Mouse (Mus musculus) ovary, postnatal 36 days (tissue): Measurements from ENCODE around the gene AI182371.

ENCODE experiments used
- DNase-seq: peaks from one replicate; pipeline ENCODE4 v3.0.0; 2022; ENCODE audit warnings: low spot score, mixed read lengths

Gene AI182371

GRCm38 (mm10) chr2:35101443-35101842, at the start of gene AI182371:
TSS of gene AI182371 (minus strand) at chr2:35101543.
- DNase-seq: no peak

DNA sequence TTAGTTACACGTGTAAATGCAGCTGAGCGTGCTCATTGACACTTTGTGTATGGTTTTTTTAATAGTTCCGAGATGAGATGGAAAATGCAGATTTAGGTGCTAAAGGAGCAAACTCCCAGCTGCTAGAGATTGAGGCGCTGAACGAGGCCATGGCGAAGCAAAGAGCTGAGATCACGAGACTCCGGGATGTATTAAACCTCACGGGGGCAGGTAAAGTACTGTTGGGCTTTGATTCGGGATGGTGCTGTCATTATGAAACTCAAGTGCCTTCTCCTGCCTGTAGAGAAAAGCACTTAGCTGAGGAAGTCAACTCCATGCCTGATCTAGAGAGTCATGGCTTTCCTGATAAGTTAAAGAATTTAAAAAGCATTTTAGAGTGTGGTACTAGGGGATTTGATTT, 47.5 kb upstream of the AI182371 start:
- DNase-seq: no peak

DNA sequence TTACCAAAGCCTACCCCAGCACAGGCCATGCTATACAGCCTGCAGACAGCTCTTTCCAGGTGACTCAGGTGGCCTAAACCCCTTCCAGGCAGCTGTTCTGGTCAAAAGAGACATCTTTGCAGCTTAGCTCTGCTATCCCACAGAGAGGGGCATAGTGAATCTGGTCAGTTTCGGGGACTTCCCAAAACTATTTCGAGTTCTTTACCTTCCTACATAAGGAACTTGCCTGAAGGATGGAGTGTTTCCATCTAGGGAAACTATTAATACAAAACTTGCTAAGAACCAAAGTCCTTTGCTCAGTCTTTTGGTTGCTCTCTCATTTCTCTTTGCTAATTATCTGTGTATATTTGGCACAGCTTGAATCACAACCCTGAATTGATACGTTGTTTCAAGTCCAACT, 40.3 kb upstream of the AI182371 start:
- DNase-seq: no peak

DNA sequence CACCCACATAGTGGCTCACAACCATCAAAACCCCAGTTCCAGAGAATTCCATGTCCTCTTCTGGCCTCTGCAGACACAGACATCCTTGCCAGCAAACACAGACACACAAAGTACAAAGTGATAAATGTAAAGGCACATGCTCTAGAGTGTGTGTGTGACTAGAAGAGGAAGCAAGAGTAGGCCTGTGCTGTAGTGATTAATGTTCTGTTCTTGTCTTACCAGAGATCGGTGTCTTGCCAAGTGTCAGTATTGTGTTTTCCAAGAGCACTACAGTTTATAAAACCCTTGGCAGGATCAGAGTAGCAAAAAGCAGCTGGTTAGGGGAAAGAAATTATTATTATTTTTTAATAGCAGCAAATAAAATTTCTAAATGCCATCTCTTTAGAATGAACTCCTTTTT, 37.2 kb upstream of the AI182371 start:
- DNase-seq: no peak

GRCm38 (mm10) chr2:35133891-35134290, 32.5 kb upstream of the AI182371 start:
- no peak for DNase-seq

GRCm38 (mm10) chr2:35132662-35133055, 31.3 kb upstream of the AI182371 start:
- DNase-seq: no peak

DNA sequence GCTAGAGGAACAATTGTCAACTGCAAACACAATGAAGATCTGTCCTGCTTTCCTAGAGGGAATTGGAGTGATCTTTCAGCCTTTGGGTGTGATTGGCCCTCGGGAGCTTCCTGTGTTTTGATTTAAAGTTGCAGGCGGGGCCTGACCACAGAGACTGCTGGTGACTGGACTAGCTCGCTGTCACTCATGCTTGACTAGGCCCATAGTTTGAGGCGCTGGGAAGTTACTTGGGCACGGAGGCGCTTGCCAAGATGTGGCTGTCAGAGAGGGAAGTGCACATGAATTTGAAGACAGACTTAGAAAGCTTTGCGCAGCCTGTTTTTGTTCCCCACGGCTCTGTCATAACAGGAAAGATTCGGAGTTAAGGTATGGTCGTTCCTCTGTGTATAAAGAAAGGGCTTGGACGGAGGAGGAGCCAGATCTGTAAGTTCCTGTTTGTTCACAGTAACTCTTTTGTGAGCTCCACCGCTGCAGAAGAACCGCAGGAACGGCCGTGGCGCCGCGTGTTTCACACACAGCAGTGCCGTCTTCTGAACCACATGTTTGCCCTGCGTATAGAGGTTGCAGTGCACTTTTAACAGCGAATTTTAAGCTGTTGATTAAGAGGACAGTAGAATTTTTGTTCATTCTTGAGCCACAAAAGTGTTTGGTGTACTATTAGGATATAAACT, 30.8 kb upstream of the AI182371 start:
- peak; percentile 92 for DNase-seq

GRCm38 (mm10) chr2:35131491-35131890, 30.1 kb upstream of the AI182371 start:
- no peak for DNase-seq

GRCm38 (mm10) chr2:35124716-35125115, 23.4 kb upstream of the AI182371 start:
- no peak for DNase-seq

- DNase-seq: no peak
Observed at GRCm38 (mm10) chr2:35110521-35110920, 9.2 kb upstream of the AI182371 start.

DNA sequence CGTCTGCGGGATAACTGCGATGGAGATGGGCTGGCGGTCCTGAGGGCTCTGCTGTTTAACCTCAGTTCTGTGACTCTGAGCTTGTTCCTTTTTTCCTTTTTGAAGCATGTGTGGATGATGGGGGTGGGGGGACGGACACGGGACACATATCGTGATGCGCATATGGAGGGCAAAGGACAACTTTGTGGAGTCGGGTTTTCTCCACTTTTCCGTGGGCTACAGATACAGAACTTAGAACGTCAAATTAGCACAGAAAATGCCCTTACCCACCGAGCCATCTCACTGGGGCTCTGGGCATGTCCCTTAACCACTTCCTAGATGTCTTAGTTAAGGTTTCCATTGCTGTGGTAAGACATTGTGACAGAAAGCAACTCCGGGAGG, 8.6 kb upstream of the AI182371 start:
- no peak for DNase-seq

GRCm38 (mm10) chr2:35109141-35109923, 8.0 kb upstream of the AI182371 start, which contains the start of gene Cntrl:
TSS of gene Cntrl (plus strand) at chr2:35109492.
- peak; percentile 96 for DNase-seq

DNA sequence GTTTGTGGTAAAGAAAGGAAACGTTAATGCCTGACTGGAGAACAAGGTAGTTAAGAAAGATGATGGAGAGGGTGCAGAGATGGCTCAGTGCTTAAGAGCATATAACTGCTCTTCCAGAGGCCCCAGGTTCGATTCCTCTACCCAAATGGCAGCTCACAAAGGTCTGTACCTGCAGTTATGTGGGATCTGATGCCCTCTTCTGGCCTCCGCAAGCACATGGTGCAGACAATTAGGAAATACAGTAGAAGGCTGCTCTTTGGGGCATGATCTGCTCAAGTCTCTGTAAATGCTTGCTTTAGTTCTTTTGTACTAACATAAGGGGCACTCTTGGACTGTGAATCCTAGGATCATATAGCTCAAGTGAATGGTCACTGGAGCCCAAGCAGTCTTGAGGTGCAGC, 7.4 kb upstream of the AI182371 start:
- DNase-seq: peak; percentile 18

DNA sequence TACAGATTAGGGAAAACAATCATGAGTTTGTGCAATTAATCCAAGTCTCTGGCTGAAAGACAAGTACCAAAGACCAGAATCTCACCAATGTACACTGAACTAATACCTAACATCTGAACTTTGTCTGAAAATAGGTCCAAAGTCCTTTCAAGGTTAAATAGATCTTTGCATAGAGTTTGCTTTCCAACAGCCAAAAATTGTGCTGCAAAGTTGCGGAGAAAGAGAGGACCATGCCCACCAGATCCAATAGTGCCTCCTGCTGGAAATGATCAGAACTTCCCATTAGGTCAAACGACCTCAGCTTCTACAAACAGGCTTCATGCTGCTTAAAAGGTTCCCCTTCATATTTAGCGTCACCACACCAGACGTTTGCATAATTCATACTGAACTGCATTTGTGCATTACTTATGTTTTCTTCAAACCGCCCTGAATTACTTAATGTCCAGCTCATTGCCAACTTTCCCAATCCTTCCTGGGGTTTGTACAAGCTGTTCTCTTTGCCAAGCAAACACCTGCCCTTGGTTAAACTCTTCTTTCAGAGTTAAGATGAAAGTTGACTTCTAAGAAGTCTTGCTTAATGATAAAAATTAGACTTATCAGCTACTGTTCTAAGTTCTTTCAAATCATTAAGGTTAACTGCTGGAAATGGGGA, 6.8 kb upstream of the AI182371 start:
- DNase-seq: no peak

DNA sequence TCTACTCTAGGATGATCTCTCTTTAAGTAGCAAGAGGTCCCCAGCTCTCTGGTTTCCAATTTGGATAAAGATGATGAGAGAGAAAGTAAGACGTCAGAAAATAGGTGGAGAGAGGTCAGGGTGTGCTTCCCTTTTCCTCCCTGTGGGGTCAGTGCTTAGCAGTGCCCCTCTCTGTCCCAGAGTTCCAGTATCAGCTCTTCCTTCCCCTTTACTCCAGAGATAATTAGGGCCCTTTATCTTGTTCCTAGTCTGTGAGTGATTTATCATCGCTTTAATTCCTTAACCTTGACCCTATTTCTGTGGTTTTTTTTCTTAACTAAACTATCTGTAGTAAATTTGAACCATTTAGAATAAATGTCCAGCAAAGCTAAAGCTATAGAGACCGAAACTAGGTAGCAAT, 3.5 kb upstream of the AI182371 start:
- no peak for DNase-seq

- DNase-seq: no peak
Observed at GRCm38 (mm10) chr2:35103558-35103957, 2.2 kb upstream of the AI182371 start.

DNA sequence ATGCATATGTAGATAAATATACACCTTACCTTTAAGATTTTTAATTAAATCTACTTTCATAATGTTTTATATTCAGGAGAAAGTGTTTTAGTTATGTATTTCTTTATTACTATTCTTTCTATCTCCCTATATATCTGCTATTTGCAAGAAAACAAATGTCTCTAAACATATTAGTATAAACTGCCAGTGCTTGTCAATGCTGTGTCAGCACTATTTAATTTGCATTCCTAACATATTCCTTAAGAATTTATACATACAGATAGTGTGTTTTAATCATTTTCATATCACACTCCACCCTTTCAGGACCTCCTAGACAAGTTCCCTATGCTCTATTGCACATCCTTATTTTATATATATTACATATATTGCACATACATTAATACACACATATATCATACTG, 1.4 kb upstream of the AI182371 start:
- no peak for DNase-seq

DNA sequence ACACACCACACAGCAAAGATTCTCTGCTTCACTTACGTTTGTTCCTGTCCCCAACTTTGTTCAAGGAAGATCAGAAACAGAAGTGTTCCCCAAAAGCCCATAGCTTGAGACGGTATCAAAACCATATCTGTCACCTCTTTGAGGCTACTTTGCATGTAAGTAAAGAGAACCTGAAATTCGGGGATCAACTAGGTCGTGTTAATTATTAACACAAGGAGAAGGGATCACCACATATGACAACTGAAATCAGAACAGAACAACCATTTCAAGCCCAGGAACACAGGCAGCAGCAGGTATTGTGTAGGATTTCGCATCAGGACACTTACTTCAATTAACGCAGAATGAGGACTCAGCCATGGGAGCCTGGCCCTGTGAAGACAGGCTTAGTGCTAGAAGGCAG, 814 bp downstream of the AI182371 start:
- no peak for DNase-seq

DNA sequence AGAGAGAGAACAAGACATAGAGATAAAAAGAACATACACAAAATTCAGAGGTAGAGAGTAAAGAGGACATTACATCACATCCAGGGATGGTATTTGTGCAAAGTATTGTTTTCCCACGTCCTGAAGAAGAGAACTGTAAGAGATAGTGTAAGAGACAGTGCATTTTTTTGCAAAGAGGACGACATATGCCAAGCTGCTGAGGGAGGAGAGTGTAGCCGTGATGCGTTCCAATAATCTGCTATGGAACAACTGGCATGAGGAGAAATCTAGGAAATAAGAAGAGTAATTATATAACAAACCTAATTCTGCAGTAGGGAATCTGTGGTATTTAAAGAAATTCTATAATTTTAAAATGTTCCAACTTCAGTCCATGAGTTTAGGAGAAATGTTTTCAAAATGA, 13.9 kb downstream of the AI182371 start:
- no peak for DNase-seq

DNA sequence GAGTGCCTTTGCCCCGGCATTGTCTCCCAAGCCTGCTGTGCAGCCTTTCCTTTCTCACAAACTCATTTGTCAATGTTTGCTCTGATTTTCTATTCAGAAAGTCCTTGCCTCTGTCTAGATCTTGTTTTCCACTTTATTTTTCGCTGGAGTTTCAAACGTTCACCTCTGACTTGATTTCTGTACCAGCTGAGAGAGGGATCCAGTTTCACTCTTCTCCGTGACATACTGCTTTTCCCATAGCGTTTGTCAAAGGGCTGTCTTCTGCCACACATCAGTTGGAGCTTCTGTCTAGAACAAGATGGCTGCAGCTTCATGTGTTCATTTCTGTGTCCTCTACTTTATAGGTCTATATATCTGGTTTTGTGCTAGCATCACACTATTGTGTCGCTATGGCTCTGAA, 22.2 kb downstream of the AI182371 start:
- no peak for DNase-seq

DNA sequence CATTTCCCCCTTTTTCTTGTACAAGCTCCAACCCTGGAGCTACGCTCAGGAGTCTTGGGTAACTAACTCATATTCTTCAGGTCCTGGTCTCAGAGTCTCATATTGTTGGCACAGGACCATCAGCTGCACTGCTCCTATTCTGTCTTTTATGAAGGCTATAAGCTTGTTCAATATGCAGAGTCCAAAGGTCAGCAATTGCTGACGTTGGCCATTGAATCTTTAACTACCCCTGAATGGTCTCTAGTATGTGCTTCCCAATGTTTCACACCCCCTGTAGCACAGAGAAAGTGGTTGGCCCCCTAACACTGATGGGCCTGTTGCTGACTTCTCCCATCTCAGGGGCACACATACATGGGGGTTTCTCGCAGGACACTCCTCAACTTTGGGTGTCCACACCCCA, 27.0 kb downstream of the AI182371 start:
- DNase-seq: no peak

- no peak for DNase-seq
Observed at GRCm38 (mm10) chr2:35072547-35072946, 28.8 kb downstream of the AI182371 start.

DNA sequence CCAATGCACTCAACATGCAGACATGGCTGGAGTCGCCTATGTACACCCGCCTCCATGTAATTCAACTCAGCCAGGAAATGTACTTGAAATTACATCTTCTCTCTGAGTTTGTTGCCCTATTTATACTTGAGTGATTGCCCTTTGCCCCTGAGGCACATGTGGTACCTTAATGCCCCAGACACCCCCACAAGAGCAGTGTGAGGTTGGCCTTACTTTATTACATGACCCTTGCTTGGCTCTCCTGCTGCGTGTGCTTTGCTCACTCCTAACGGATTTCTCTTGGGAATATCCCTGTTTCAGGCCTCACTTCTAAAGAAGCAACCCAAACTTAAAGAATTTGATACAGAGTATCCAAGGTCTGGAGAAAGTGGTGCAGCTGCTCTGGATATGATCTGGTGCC, 31.1 kb downstream of the AI182371 start:
- DNase-seq: no peak
